Mouse (Mus musculus): ENCODE results near the gene 2200002D01Rik. TPM values are rescaled to one million over a fixed set of nuclear protein-coding genes. Genes with fewer than 3 reads are reported as not detected.

Gene 2200002D01Rik
- polyA plus RNA-seq, 1 experiment: 2.5 TPM

DNA sequence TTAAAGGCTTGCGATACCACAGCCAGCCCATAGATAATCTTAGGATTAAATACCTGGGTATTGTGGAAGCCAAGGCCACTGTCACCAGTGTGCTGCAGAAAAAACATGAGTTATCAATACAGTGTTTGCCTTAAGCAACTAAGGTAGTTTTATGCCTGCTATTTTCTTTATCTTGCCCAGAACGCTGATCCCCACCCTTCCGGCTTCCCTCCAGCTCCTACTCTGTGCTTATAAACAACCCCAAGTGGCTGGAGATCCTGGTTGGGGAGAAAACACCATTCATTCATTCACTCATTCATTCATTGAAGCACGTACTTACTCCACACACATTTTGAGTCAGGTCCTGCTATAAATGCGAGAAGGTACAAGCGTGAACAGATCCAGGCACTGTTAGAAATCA lies 36.3 kb upstream of the 2200002D01Rik start:
- Histone ChIP-seq H3K27ac (replicated peaks; ENCODE audit: low read depth, low read length) (no peak overlapping the region), H3K4me3 (ENCODE audit: insufficient read depth, low read depth, low read length) (no peak overlapping the region), H3K4me1 (ENCODE audit: control insufficient read depth, insufficient read depth, insufficient read length, low read length) (no peaks in the 10 kb centered on the region)

DNA sequence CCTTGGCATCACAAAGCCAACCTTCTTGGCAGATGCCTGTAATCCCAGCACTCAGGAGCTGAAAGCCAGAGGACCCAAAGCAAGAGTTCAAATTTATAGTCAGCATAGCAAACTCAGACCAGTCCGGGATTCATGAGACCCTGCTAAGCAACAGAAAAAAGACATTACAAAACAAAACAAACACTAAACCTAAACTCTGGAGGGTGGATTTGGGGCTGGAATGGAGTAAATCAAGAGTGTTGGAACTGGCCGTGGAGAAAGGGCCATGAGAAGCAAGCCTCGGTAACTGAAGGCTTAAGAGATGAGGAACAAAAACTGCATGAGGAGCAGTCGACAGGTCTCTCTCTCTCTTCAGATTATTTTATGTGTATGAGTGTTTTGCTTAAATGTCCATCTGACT lies 35.6 kb upstream of the 2200002D01Rik start:
- Histone ChIP-seq H3K27ac (replicated peaks; ENCODE audit: low read depth, low read length) (no peak overlapping the region), H3K4me1 (ENCODE audit: control insufficient read depth, insufficient read depth, insufficient read length, low read length) (no peaks in the 10 kb centered on the region), H3K4me3 (ENCODE audit: insufficient read depth, low read depth, low read length) (no peak overlapping the region)

DNA sequence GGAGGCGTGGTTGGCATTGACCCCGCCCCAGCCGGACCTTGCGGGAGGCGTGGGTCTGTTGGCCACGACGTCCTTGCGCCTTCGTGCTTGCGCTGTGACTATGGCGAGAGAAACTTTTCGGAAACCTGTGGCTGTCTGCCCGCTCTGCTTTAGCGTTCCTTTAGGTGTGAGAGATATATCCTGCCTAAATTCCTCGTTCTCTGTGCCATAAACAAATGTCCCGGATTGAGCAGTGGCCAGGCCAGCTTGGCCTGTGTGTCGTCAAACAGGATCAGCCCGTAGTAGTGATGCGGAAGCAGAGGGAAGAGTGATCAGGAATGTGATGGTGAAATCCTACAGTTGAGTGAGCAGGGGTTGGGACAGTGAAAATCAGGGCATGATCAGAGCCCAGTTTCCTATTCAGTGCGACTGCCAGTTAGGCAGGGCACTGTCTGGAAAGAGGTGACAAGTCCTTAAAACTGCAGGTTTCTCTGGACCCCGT lies 33.8 kb upstream of the 2200002D01Rik start:
- Histone ChIP-seq H3K4me1 (ENCODE audit: control insufficient read depth, insufficient read depth, insufficient read length, low read length) (no peaks in the 10 kb centered on the region), H3K27ac (replicated peaks; ENCODE audit: low read depth, low read length) (no peak overlapping the region), H3K4me3 (ENCODE audit: insufficient read depth, low read depth, low read length) (peak overlapping the region; percentile 66)

DNA sequence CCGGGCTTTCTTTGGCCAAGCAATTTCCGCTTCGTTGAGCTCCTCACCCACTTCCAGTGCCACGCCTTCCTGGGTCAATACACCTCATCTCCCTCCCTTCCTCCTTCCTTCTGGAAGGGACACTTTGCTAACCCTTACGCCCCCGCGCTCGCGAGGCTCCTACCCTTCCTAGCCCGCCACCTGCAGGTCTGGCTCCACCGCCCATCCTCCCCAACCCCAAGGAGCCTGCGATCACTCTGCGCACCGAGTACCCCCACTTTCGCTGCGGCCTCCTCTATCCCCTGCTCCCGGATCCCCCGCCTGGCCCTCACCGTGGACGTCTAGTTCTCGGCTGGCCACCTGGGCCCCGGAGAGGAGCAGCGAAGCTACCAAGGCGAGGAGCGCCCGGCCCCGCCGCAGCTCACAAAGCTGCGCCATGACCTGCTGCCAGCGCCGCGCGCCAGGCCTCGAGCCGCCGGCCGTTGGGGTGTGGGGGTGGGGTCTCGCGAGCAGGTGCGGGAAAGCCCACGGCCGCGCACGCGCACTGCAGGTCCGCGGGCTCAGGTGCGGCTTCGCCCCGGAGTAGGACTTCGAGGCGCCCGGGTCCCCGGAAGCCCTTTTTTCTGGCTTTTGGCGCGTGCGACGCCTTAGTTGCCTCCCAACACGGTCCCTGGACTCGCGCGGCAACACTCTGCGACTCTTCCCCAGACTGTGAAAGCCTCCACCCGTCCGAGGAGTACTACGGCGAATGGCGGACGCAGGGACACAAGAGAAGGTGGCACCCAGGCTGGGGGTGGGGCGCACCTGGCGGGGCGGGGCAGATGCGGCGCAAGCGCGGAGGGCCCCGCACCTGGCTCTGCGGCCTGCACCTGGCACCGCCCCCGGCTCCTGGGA lies 33.2 kb upstream of the 2200002D01Rik start, which contains the start of gene Spint2:
TSS of gene Spint2 (minus strand) at position 712 of the 873 bp plus-strand sequence.
- Histone ChIP-seq H3K27ac (replicated peaks; ENCODE audit: low read depth, low read length) (no peak within 1 kb of the TSS), H3K4me1 (ENCODE audit: control insufficient read depth, insufficient read depth, insufficient read length, low read length) (no peaks in the 10 kb centered on the region), H3K4me3 (ENCODE audit: insufficient read depth, low read depth, low read length) (peak within 1 kb of the TSS; percentile 66)

DNA sequence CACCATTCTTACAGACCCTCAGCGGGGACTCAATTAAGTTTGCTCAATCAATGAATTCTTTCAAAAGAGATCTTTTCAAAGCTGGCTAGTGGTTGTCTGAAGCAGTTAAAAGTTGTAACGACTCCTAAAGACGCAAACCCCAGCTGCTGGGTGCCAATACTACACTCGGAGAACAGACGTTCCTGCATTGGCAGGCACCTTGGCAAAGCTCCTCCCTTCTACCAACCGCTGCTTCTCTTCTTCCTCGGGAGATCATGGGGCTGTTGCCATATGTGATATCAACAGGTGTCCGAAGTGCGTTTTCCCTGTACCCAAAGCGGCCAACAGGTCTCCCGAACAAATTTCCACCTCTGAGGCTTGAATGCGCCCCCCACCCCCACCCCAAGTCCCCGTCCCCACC lies 32.5 kb upstream of the 2200002D01Rik start:
- Histone ChIP-seq H3K4me3 (ENCODE audit: insufficient read depth, low read depth, low read length) (peak overlapping the region; percentile 66), H3K27ac (replicated peaks; ENCODE audit: low read depth, low read length) (no peak overlapping the region), H3K4me1 (ENCODE audit: control insufficient read depth, insufficient read depth, insufficient read length, low read length) (no peaks in the 10 kb centered on the region)

DNA sequence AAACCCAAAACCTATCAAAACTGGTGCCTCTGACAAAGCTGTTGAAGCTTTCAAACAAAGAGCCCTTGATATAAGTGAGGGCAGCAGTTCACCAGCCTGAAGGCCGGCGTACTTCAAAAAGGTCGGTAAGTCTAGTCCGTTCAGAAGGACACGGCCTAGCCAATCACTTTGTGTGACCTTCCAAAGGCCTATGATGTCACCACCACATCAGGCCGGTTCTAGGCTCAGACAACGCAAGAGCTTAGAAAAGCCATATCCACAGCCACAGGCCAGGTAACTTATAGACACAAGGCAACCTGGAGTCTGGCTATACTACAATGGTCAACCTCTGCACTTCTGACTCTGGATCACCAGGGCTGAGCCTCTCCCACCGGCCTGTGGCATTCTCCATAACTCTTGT lies 31.7 kb upstream of the 2200002D01Rik start:
- no peak overlapping the region for H3K4me3 ChIP-seq (ENCODE audit: insufficient read depth, low read depth, low read length)
- no peaks in the 10 kb centered on the region for H3K4me1 ChIP-seq (ENCODE audit: control insufficient read depth, insufficient read depth, insufficient read length, low read length)
- 0 out of 2 replicates have a peak overlapping the region, but pooled peaks have one; percentile 8 for H3K27ac ChIP-seq (replicated peaks; ENCODE audit: low read depth, low read length)

DNA sequence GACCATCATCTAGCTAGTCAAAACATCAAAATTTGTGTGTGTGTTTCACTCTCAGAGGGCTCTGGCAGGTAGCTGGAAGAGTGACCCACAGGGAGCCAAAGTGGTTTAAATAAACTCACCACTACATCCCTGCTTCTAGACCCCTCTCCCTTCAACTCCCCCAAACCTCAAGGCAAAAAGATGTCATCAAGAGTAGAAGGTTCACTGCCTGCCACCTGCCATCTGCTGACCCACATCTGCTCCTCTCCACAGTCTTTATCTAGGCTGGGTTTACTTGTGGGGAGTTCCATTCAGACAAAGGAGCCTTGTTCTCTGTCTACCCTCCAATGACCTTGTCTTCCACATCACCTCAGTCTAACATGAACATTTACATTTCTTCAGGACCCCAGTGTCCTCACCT lies 31.0 kb upstream of the 2200002D01Rik start:
- no peak overlapping the region for H3K4me3 ChIP-seq (ENCODE audit: insufficient read depth, low read depth, low read length)
- no peak overlapping the region for H3K27ac ChIP-seq (replicated peaks; ENCODE audit: low read depth, low read length)
- H3K4me1 ChIP-seq (ENCODE audit: control insufficient read depth, insufficient read depth, insufficient read length, low read length): no peaks in the 10 kb centered on the region

DNA sequence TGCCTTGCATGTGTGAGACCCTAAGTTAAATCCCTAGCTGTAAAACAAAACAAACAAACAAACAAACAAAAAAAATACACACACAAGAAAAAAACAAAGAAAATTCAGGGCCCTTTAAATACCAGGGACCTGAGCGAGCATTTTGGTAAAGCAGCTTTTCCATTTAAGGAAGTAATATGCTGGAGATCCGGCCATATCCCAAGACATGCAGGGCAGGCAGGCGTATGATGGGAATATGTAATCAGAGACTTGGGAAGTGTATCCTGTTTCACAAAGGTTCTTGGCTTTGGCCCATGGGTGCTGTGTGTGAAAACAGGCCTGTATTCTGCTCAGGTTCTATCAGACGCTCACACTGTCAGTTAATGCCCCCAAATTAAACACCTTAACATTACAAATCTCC lies 29.2 kb upstream of the 2200002D01Rik start:
- Histone ChIP-seq H3K4me1 (ENCODE audit: control insufficient read depth, insufficient read depth, insufficient read length, low read length) (no peaks in the 10 kb centered on the region), H3K27ac (replicated peaks; ENCODE audit: low read depth, low read length) (peak overlapping the region; percentile 56; the same call in 1 of the 2 replicates), H3K4me3 (ENCODE audit: insufficient read depth, low read depth, low read length) (no peak overlapping the region)

DNA sequence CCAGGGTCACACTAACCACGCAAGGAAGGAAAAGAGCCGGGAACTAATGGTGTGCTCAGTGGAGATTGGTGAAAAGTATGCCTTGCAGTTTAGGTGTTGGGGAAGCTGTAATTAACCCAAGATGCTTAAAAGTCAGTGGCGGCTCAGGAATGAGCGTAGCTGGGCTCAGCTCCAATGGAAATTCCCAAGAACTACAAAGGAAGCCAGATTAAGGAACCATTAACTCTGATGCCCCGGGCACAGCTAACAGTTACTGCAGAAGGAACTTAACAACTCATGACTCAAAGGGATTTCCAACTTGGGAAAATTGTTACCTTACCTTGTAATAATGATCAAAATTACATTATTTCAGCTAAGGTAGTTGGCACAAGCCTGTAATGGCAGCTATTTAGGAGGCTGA lies 28.4 kb upstream of the 2200002D01Rik start:
- Histone ChIP-seq H3K4me3 (ENCODE audit: insufficient read depth, low read depth, low read length) (no peak overlapping the region), H3K27ac (replicated peaks; ENCODE audit: low read depth, low read length) (peak overlapping the region; percentile 56; the same call in 1 of the 2 replicates), H3K4me1 (ENCODE audit: control insufficient read depth, insufficient read depth, insufficient read length, low read length) (no peaks in the 10 kb centered on the region; the same call in 1 of the 2 replicates)

DNA sequence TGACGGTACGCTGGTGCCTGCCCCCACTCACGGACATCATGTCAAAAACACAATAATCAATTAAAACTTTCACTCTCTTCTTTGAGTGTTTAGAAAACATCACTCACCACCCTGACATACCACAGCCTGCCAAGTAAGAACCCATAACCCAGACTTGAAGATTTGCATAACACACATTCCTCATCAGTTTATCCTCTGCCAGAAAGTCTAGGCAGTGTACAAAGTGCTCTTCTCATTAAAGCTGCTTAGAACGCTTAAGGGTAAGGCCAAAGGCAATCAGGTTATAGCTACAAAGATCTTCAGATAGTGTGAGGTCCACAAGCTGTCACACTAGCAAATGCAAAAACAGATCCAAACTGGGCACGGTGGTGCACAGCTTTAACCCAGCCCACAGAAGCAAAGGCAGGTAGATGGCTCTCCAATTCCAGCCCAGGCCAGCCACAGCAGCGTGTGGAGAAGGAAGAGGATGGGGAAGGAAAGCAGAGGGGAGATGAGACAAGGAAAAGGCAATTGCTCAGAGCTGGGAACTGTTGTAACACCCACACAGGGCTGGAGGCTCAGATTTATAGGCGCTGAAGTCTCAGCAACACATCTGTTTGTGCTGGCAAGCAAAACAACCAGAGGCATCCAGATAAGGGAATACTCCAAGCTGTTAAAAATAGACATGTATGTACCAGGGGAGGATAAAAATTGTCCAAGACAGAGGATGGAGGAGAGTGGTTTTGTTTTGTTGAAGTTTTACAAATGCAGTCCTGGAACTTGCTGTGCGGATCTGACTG lies 23.6 kb upstream of the 2200002D01Rik start:
- no peak overlapping the region for H3K4me3 ChIP-seq (ENCODE audit: insufficient read depth, low read depth, low read length)
- no peak overlapping the region for H3K27ac ChIP-seq (replicated peaks; ENCODE audit: low read depth, low read length)
- H3K4me1 ChIP-seq (ENCODE audit: control insufficient read depth, insufficient read depth, insufficient read length, low read length): no peaks in the 10 kb centered on the region; the same call in 1 of the 2 replicates

DNA sequence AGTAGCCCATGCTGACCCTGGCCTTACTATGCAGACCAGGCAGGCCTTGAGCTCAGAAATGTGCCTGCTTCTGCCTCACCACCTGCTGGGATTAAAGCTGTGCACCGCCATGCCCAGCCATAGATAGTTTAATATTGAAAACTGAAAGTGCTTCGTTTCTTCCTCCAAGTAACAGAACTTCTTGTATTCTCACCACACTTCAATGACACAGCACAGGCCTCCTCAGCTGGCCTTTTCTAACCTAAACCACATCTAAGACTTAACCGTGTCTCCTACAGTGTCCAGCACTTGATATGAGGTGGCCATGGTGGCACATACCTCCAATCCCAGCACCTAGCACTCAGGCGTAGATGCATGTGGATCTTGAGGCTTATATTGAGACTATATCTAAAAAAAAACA lies 22.2 kb upstream of the 2200002D01Rik start:
- H3K4me1 ChIP-seq (ENCODE audit: control insufficient read depth, insufficient read depth, insufficient read length, low read length): no peaks in the 10 kb centered on the region; the same call in 1 of the 2 replicates
- H3K4me3 ChIP-seq (ENCODE audit: insufficient read depth, low read depth, low read length): no peak overlapping the region
- H3K27ac ChIP-seq (replicated peaks; ENCODE audit: low read depth, low read length): no peak overlapping the region

DNA sequence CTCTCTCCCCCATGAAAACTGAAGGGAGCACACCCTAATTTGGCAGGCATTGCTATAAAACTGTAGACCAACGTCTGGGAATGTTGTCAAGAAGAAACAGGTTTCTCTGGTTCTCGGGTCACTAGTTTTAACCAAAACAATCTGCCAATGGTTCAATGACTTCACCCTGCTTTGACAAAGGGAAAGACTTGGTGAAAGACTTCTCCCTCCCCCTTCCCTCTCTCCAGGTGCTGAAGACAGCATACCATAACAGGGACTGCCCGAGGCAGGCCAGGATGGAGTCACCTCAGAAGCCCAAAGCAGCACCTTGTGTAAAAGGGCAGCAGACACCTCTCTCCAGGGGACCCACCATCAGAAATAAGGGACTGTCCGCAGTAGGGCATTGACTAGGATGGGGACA lies 18.7 kb upstream of the 2200002D01Rik start:
- no peak overlapping the region for H3K27ac ChIP-seq (replicated peaks; ENCODE audit: low read depth, low read length)
- H3K4me1 ChIP-seq (ENCODE audit: control insufficient read depth, insufficient read depth, insufficient read length, low read length): no peaks in the 10 kb centered on the region; the same call in 1 of the 2 replicates
- no peak overlapping the region for H3K4me3 ChIP-seq (ENCODE audit: insufficient read depth, low read depth, low read length)

DNA sequence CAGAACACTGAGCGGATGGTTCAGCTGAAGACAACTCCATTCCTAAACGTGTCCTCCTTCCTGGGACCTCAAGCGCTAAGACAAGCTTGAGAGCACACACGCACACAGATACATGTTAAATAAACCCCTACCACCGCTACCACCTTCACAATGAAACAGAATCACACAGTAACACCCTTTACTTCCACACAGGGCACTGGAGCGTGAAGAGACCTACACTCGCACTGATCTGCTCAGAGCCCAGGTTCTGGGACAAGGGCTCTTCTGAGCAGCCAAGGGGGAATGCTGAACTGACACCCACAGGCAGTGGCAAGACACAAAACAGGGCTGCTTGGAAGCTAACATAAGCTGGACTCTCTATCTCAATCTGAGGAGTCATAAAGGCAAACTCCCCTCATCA lies 17.4 kb upstream of the 2200002D01Rik start:
- Histone ChIP-seq H3K4me1 (ENCODE audit: control insufficient read depth, insufficient read depth, insufficient read length, low read length) (no peaks in the 10 kb centered on the region), H3K27ac (replicated peaks; ENCODE audit: low read depth, low read length) (no peak overlapping the region), H3K4me3 (ENCODE audit: insufficient read depth, low read depth, low read length) (no peak overlapping the region)

DNA sequence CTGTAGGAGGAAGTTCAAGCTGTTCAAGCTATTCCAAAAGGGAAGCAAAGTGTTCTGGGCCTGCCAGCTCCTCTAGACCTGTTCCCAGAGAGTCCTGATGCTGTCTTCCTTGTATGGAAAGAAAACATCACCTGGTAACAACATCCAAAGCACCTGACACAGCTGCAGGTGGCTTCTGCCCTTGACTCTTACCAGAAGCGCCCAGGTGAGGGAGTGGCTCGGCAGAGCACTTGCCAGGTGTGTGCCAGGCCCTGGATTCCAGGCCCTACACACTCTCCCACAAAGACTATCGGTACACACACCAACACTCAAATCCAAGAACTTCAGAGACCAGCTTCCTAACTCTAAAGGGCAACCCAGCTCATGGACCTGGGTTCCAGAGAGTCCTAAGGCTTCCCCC lies 15.6 kb upstream of the 2200002D01Rik start:
- no peaks in the 10 kb centered on the region for H3K4me1 ChIP-seq (ENCODE audit: control insufficient read depth, insufficient read depth, insufficient read length, low read length)
- no peak overlapping the region for H3K4me3 ChIP-seq (ENCODE audit: insufficient read depth, low read depth, low read length)
- no peak overlapping the region for H3K27ac ChIP-seq (replicated peaks; ENCODE audit: low read depth, low read length)

DNA sequence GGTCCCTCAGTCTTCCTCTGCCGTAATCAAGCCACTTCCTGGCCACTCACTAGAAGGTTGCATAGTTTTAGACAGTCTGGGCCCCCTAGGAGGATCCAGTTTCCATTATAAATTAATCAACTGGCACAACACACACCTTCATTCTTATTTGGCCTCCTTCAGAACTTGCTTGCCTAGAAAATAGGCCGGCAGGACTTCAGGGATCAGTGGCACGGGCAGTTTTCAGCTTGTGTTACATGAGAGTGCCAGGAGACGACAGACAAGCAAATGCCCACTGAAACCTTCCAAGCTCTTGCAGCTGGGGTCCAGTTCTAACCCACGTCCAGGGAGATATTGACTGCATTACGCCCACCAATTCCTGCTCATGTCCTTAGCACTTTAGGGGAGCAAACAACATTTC lies 13.9 kb upstream of the 2200002D01Rik start:
- H3K4me3 ChIP-seq (ENCODE audit: insufficient read depth, low read depth, low read length): no peak overlapping the region

More for the DNA sequence above, 13.9 kb upstream of the 2200002D01Rik start:
- H3K4me1 ChIP-seq (ENCODE audit: control insufficient read depth, insufficient read depth, insufficient read length, low read length): no peaks in the 10 kb centered on the region
- no peak overlapping the region for H3K27ac ChIP-seq (replicated peaks; ENCODE audit: low read depth, low read length)
